Mouse (Mus musculus): ENCODE measurements around the gene Akna. TPM values are rescaled to one million over a fixed set of nuclear protein-coding genes. Genes with fewer than 3 reads are reported as not detected.

Gene Akna
- total and polyA plus RNA-seq, 3 experiments: 6.5 to 37.5 (median 28.0) TPM

- in situ Hi-C loops (cut with MboI; ENCODE audit: low pct_ligation_motif_present, low pct_unique_long_range_greater_than_20kb, low sequenced_read_pairs) (loop anchor here (5.0 to 25.0 kb wide), 5 partner anchors 33 to 532 kb away; partner anchors contain the start of genes Orm3 and Tnfsf8), dilution Hi-C loops (cut with MboI; ENCODE audit: extremely low pct_ligation_motif_present, extremely low pct_unique_long_range_greater_than_20kb, low sequenced_read_pairs) (no loop called here)
- Histone ChIP-seq H3K36me3 (replicated peaks in 1 of 2; ENCODE audit: control insufficient read depth in 1 of 2, insufficient read depth in 1 of 2, low read length in 1 of 2) (peaks cover 3 to 18% of the 10 kb centered on the region in 2 experiments), H3K4me1 (ENCODE audit: control insufficient read depth in 1 of 2, insufficient read depth in 2 of 2) (peaks cover 29 to 61% of the 10 kb centered on the region in 2 experiments), H3K4me2 (ENCODE audit: insufficient read depth, low read depth, poor library complexity, severe bottlenecking) (peak overlapping the region; percentile 85), H3K79me2 (replicated peaks; ENCODE audit: control insufficient read depth, extremely low read depth, insufficient read depth, poor library complexity, severe bottlenecking) (peaks cover 71% of the 10 kb centered on the region), H3K4me3 (replicated peaks in 1 of 3; ENCODE audit: low read depth in 2 of 3, low read length in 2 of 3, poor library complexity in 1 of 3) (peak overlapping the region; percentile 14 to 69 (median 49)), H3K27me3 (replicated peaks) (no peaks in the 10 kb centered on the region), H3K9me3 (replicated peaks; ENCODE audit: low read length) (no peaks in the 10 kb centered on the region), H3K9ac (ENCODE audit: insufficient read depth, low read depth) (peak overlapping the region; percentile 97), H3K27ac (ENCODE audit: insufficient read depth, low read depth) (peak overlapping the region; percentile 95)
- no peak for DNase-seq (ENCODE audit: extremely low read depth)
- TF ChIP-seq MYC (IDR thresholded peaks at IDR 0.05; ENCODE audit: low read depth, low read length): no peak
- peak; percentile 72 for TF ChIP-seq TCF12 (IDR thresholded peaks at IDR 0.05; ENCODE audit: low read depth, low read length)
- TF ChIP-seq MAFK (IDR thresholded peaks at IDR 0.05; ENCODE audit: insufficient replicate concordance, low read length): no peak
- TF ChIP-seq E2F4 (IDR thresholded peaks at IDR 0.05; ENCODE audit: insufficient replicate concordance, low read depth, low read length): no peak
- no peak for TF ChIP-seq ZC3H11A (IDR thresholded peaks at IDR 0.05; ENCODE audit: low read depth, low read length)
- peak; percentile 52; the same call in 1 of the 2 replicates for TF ChIP-seq BHLHE40 (IDR thresholded peaks at IDR 0.05; ENCODE audit: low read depth, low read length)
- peak; percentile 15; the same call in 1 of the 2 replicates for TF ChIP-seq EP300 (IDR thresholded peaks at IDR 0.05; ENCODE audit: low read length)
- peak; percentile 53; the same call in 1 of the 2 replicates for TF ChIP-seq MXI1 (IDR thresholded peaks at IDR 0.05; ENCODE audit: low read depth, low read length)
- 0 out of 2 replicates have a peak, but pooled peaks have one; percentile 47 for TF ChIP-seq SIN3A (IDR thresholded peaks at IDR 0.05; ENCODE audit: low read length)
- no peak for TF ChIP-seq PAX5 (IDR thresholded peaks at IDR 0.05; ENCODE audit: low read length)
- TF ChIP-seq UBTF (IDR thresholded peaks at IDR 0.05; ENCODE audit: low read depth, low read length): 0 out of 2 replicates have a peak, but pooled peaks have one; percentile 5
Observed at GRCm38 (mm10) chr4:63405051-63405450, 1.9 kb upstream of the Akna start.

GRCm38 (mm10) chr4:63404205-63404604 lies 1.1 kb upstream of the Akna start:
- DNase-seq (ENCODE audit: extremely low read depth): peak; percentile 70
- Histone ChIP-seq H3K27ac (ENCODE audit: insufficient read depth, low read depth) (peak overlapping the region; percentile 95), H3K79me2 (replicated peaks; ENCODE audit: control insufficient read depth, extremely low read depth, insufficient read depth, poor library complexity, severe bottlenecking) (peaks cover 77% of the 10 kb centered on the region), H3K36me3 (replicated peaks in 1 of 2; ENCODE audit: control insufficient read depth in 1 of 2, insufficient read depth in 1 of 2, low read length in 1 of 2) (peaks cover 3 to 18% of the 10 kb centered on the region in 2 experiments), H3K9me3 (replicated peaks; ENCODE audit: low read length) (no peaks in the 10 kb centered on the region), H3K9ac (ENCODE audit: insufficient read depth, low read depth) (peak overlapping the region; percentile 97), H3K4me3 (replicated peaks in 1 of 3; ENCODE audit: low read depth in 2 of 3, low read length in 2 of 3, poor library complexity in 1 of 3) (peak overlapping the region; percentile 13 to 70 (median 69)), H3K27me3 (replicated peaks) (no peaks in the 10 kb centered on the region), H3K4me1 (ENCODE audit: control insufficient read depth in 1 of 2, insufficient read depth in 2 of 2) (peaks cover 29 to 69% of the 10 kb centered on the region in 2 experiments), H3K4me2 (ENCODE audit: insufficient read depth, low read depth, poor library complexity, severe bottlenecking) (peak overlapping the region; percentile 85)
- in situ Hi-C loops (cut with MboI; ENCODE audit: low pct_ligation_motif_present, low pct_unique_long_range_greater_than_20kb, low sequenced_read_pairs): loop anchor here (10.0 to 25.0 kb wide), 4 partner anchors 49 to 533 kb away; partner anchors contain the start of genes Orm3 and Tnfsf8
- dilution Hi-C loops (cut with MboI; ENCODE audit: extremely low pct_ligation_motif_present, extremely low pct_unique_long_range_greater_than_20kb, low sequenced_read_pairs): no loop called here
- TF ChIP-seq JUND (conservative IDR thresholded peaks at IDR 0.05; ENCODE audit: low read depth, low read length) (no peak), ZC3H11A (IDR thresholded peaks at IDR 0.05; ENCODE audit: low read depth, low read length) (no peak), CTCF (conservative IDR thresholded peaks at IDR 0.05 in 1 of 2, IDR thresholded peaks at IDR 0.05 in 1 of 2; ENCODE audit: low read depth in 2 of 2, low read length in 2 of 2) (no peak), UBTF (IDR thresholded peaks at IDR 0.05; ENCODE audit: low read depth, low read length) (no peak), ZNF384 (IDR thresholded peaks at IDR 0.05; ENCODE audit: low read depth, low read length) (no peak), MAX (IDR thresholded peaks at IDR 0.05; ENCODE audit: low read length) (peak; percentile 66; the same call in 1 of the 2 replicates), JUN (IDR thresholded peaks at IDR 0.05; ENCODE audit: insufficient read depth, low read depth, low read length) (no peak), MYC (IDR thresholded peaks at IDR 0.05; ENCODE audit: low read depth, low read length) (no peak), ELF1 (IDR thresholded peaks at IDR 0.05; ENCODE audit: low read depth, low read length) (peak; percentile 64), IRF4 (IDR thresholded peaks at IDR 0.05; ENCODE audit: low read depth, low read length) (peak; percentile 57; the same call in 1 of the 2 replicates), CHD1 (IDR thresholded peaks at IDR 0.05; ENCODE audit: low read depth, low read length) (no peak), E2F4 (IDR thresholded peaks at IDR 0.05; ENCODE audit: insufficient replicate concordance, low read depth, low read length) (no peak), SIN3A (IDR thresholded peaks at IDR 0.05; ENCODE audit: low read length) (no peak), NRF1 (IDR thresholded peaks at IDR 0.05; ENCODE audit: low read depth, low read length) (no peak), EP300 (IDR thresholded peaks at IDR 0.05; ENCODE audit: low read length) (no peak), TBP (conservative IDR thresholded peaks at IDR 0.05; ENCODE audit: low read depth, low read length) (0 out of 2 replicates have a peak, but pooled peaks have one; percentile 43), KAT2A (IDR thresholded peaks at IDR 0.05; ENCODE audit: insufficient replicate concordance, low read length) (no peak), RCOR1 (conservative IDR thresholded peaks at IDR 0.05; ENCODE audit: low read depth, low read length) (no peak), ETS1 (conservative IDR thresholded peaks at IDR 0.05; ENCODE audit: low read depth, low read length) (peak; percentile 68; the same call in 1 of the 2 replicates), USF1 (IDR thresholded peaks at IDR 0.05; ENCODE audit: low read depth, low read length) (no peak), ZKSCAN1 (IDR thresholded peaks at IDR 0.05; ENCODE audit: borderline replicate concordance, low read depth, low read length) (no peak), GABPA (IDR thresholded peaks at IDR 0.05; ENCODE audit: insufficient replicate concordance, low read depth, low read length) (no peak), POLR2AphosphoS2 (IDR thresholded peaks at IDR 0.05; ENCODE audit: low read depth, low read length) (no peak), MXI1 (IDR thresholded peaks at IDR 0.05; ENCODE audit: low read depth, low read length) (peak; percentile 53; the same call in 1 of the 2 replicates), ZMIZ1 (IDR thresholded peaks at IDR 0.05; ENCODE audit: low read depth, low read length) (no peak), TCF12 (IDR thresholded peaks at IDR 0.05; ENCODE audit: low read depth, low read length) (peak; percentile 76)

Measured in CH12.LX (cell line).